Mouse (Mus musculus) thymus, adult 2 months (tissue): ENCODE data around the gene Zfp609.

ENCODE experiments used
- CTCF ChIP-seq: fragments of 200-500 bp; IDR thresholded peaks from 2 replicates; pipeline ENCODE4 v1.5.1; 2012; ENCODE audit warnings: mild to moderate bottlenecking, control low read depth, low read length, moderate library complexity, borderline replicate concordance; ENCODE audit not compliant: control insufficient read depth, poor library complexity, insufficient read depth; ENCODE audit errors: extremely low read depth
- POLR2A ChIP-seq: fragments of 200-500 bp; IDR thresholded peaks from 2 replicates; pipeline ENCODE4 v1.6.1; 2012; ENCODE audit warnings: mild to moderate bottlenecking, low read length, control low read depth, moderate library complexity; ENCODE audit not compliant: control insufficient read depth, poor library complexity, insufficient read depth; ENCODE audit errors: extremely low read depth

DNA sequence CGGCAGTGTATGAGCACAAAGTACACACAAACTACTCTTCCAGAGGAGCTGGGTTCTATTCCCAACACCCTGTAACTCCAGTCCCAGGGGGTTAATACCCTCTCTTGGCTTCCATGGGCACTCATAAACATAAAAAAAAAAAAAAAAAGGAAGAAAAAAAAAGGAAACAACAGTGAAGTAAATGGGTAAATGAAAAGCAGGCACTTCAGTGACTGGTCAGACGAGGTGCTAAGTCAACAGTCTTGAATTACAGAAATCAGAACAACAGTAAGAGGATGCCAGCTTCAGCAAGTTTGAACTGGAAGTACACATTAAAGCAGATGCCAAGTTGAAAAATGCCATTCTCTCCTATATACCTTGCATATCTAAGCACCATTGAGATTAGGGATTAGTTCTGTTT is 7.1 kb downstream of the Zfp609 start:
- TF ChIP-seq CTCF: no peak
- TF ChIP-seq POLR2A: no peak
